Mouse (Mus musculus): Measurements from ENCODE around the gene Lrrc29.

GRCm38 (mm10) chr8:105283074-105283473, 43.0 kb downstream of the Lrrc29 start:
- TF ChIP-seq CTCF (conservative IDR thresholded peaks at IDR 0.05; ENCODE audit: low read length) (peak; percentile 91), NANOG (IDR thresholded peaks at IDR 0.05; ENCODE audit: borderline replicate concordance, low read length) (no peak)

Measured in E14TG2a.4 (cell line).